Mouse (Mus musculus) forebrain, postnatal 0 days (tissue): Measurements from ENCODE around the gene Pradc1. TPM values are rescaled to one million over a fixed set of nuclear protein-coding genes. Genes with fewer than 3 reads are reported as not detected.
"Not testable (repeated sequence)": the region's sequence is repeated elsewhere in the genome, so short reads cannot be mapped to it uniquely, and the experiment has no call there.

Source experiments
- ATAC-seq: fragments of 200-750 bp; cut with Nextera tagmentation; 2 replicates; pipeline ENCODE4 v1.8.0; 2017; ENCODE audit warnings: mild to moderate bottlenecking, moderate library complexity
- DNase-seq: peaks from one replicate; pipeline ENCODE4 v3.0.0-alpha.2; 2015
- H3K27ac ChIP-seq: fragments of 300-500 bp; sonication (generic); 2 replicates; pipeline ENCODE4 v1.5.1; 2014; ENCODE audit warnings: low read depth, mild to moderate bottlenecking, antibody characterized with exemption, low read length, moderate library complexity, mixed read lengths
- H3K27me3 ChIP-seq: fragments of 300-500 bp; sonication (generic); 2 replicates; pipeline ENCODE4 v1.6.1; 2014; ENCODE audit warnings: mild to moderate bottlenecking, low read length, mixed read lengths; ENCODE audit not compliant: insufficient read depth
- H3K36me3 ChIP-seq: fragments of 300-500 bp; sonication (generic); 2 replicates; pipeline ENCODE4 v1.6.1; 2014; ENCODE audit warnings: mild to moderate bottlenecking, moderate library complexity; ENCODE audit not compliant: insufficient read depth
- H3K4me1 ChIP-seq: fragments of 300-500 bp; sonication (generic); 2 replicates; pipeline ENCODE4 v1.6.1; 2014; ENCODE audit warnings: antibody characterized with exemption; ENCODE audit not compliant: insufficient read depth
- H3K4me2 ChIP-seq: fragments of 300-500 bp; sonication (generic); 2 replicates; pipeline ENCODE4 v1.6.1; 2014; ENCODE audit warnings: low read depth, mild to moderate bottlenecking, moderate library complexity
- H3K4me3 ChIP-seq: fragments of 300-500 bp; sonication (generic); 2 replicates; pipeline ENCODE4 v1.5.1; 2014; ENCODE audit warnings: low read depth, low read length, mixed read lengths
- H3K9ac ChIP-seq: fragments of 300-500 bp; sonication (generic); 2 replicates; pipeline ENCODE4 v1.6.1; 2014; ENCODE audit warnings: mild to moderate bottlenecking
- H3K9me3 ChIP-seq: fragments of 300-500 bp; sonication (generic); 2 replicates; pipeline ENCODE4 v1.6.1; 2016; ENCODE audit warnings: low read length
- CTCF ChIP-seq: sonication (generic); IDR thresholded peaks from 2 replicates; pipeline ENCODE4 v1.5.1; 2016; ENCODE audit warnings: antibody characterized with exemption, control low read depth, low read depth
- WGBS: fragments of 180-500 bp; shearing (Covaris S2); extraction: QIAGEN DNeasy Blood & Tissue Kit; methylation state at CpG from one replicate; pipeline ENCODE4 v1.1.7; 2014; 5-methylcytosine and 5-hydroxymethylcytosine counted together
- polyA plus RNA-seq: library from polyadenylated mRNA; unstranded; fragments of >200 nt; fragmentation: Nextera tagmentation; extraction: Ambion mirVana; gene quantifications from 2 replicates; pipeline ENCODE4 v1.2.1, GENCODE M21; 2015
- total RNA-seq: library from RNA; depleted of rRNA; stranded (reverse); fragments of >200 nt; gene quantifications from 2 replicates; pipeline ENCODE4 v1.2.3, GENCODE M21; 2014

Gene Pradc1
- total and polyA plus RNA-seq, 2 experiments from 2014 or later, result 7.1 to 31.3 TPM

GRCm38 (mm10) chr6:85452411-85452665 lies 568 bp upstream of the Pradc1 start:
- Histone ChIP-seq H3K9me3 (no peaks in the 10 kb centered on the region), H3K27ac (peak overlapping the region; percentile 94), H3K27me3 (no peaks in the 10 kb centered on the region), H3K4me3 (peak overlapping the region; percentile 82), H3K4me2 (peak overlapping the region; percentile 93), H3K36me3 (no peaks in the 10 kb centered on the region), H3K4me1 (peaks cover 24% of the 10 kb centered on the region), H3K9ac (peak overlapping the region; percentile 66)
- 0% methylated on average over 15 of the region's 15 CpGs for WGBS
- TF ChIP-seq CTCF, result no peak
- no peak for DNase-seq
- ATAC-seq, result peak; percentile 5

DNA sequence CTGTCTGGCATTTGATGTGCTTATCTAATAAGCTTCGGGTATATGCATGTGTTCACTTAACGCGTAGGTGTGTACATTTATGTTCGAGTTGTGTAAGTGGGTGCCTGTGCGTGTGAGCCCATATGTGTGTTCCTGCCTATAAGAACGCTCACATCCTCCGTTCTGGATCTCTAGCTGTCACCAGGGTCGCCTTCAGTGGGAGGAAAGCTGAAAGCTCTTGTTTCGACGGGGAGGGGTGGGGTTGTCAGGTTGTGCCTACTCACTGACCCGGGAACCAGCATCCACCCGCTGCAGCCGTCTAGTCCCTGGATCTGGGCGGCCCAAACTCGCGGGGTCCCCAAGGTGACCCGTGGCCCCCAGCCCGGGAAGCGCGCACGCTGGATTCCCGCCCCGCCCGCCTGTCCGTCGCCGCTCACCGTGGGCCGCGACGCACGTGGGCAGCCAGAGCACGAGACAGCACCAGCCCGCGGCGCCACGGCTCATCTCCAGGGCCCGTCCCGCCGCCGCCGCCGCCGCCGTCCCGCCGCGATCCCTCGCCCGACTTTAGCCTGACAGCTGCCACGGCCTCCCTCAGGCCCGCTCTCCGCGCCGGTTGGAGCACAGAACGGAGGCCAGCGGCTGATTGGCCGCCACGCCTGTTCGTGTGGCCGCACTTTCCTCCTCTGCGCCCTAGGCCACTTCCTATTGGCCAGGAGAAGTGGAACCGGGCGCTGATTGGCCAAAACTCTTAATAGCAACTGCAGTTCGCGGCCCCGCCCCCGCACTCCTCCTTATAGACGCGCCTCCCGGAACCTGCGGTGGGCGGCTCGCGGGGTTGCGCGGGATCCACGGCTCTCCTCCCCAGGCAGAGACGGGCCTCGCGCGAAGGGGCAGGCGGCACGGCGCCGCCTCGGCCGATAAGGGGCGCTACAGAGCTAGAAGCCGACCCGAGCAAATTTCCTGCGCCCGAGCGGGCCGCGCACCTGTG lies 790 bp downstream of the Pradc1 start, which contains the start of gene Cct7:
TSS of gene Cct7 (plus strand) at position 818 of the 967 bp plus-strand sequence.
- WGBS, result 4% methylated on average over 85 of the region's 96 CpGs
- peak within 1 kb of the TSS; percentile 93 for H3K4me2 ChIP-seq
- peak; percentile 99 for DNase-seq
- no peaks in the 10 kb centered on the region for H3K9me3 ChIP-seq
- H3K27me3 ChIP-seq, result no peaks in the 10 kb centered on the region
- TF ChIP-seq CTCF, result peak; percentile 74
- H3K9ac ChIP-seq, result peak within 1 kb of the TSS; percentile 66
- ATAC-seq, result peak; percentile 93
- peak within 1 kb of the TSS; percentile 82 for H3K4me3 ChIP-seq
- H3K4me1 ChIP-seq, result peaks cover 24% of the 10 kb centered on the region
- peak within 1 kb of the TSS; percentile 94 for H3K27ac ChIP-seq
- H3K36me3 ChIP-seq, result peaks cover 7% of the 10 kb centered on the region; the same call in 1 of the 2 replicates

DNA sequence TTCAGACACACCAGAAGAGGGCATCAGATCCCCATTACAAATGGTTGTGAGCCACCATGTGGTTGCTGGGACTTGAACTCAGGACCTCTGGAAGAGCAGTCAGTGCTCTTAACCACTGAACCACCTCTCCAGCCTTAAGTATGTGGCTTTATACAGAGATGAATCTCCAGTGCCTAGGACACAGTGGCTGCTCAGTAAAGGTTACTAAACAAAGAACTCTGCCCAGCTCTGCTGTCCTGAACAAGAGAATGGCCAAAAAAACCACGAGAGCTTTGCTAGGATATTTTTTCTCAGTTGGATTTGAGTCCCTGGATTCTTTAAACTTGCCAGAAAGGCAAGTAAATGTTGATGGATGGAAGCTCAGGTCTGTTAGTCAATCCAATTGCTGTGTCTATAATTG lies 1.6 kb downstream of the Pradc1 start:
- peak overlapping the region; percentile 93; the same call in 1 of the 2 replicates for H3K4me2 ChIP-seq
- not testable (repeated sequence) for ATAC-seq

DNA sequence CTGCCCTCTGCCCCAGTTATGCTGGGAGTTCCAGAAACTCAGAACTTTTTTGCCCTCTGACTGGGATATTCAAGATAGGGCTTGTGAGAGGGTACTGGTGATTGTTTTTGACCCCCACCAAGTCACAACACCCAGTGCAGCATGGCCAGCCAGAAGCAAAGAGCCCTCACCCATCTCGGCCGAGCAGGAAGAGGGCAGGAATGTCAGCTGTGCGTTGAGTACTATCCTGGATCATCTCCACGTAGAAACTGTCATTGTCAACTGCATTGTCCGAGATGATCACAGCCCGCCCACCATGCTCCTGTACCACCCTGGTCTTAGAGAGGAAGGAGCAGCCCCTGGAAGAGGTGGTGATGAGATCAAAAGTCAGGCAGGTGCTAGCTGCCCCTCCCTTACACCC lies 4.4 kb downstream of the Pradc1 start:
- 89% methylated on average over 6 of the region's 6 CpGs for WGBS
- H3K4me2 ChIP-seq, result no peak overlapping the region
- no peak for TF ChIP-seq CTCF
- no peaks in the 10 kb centered on the region for H3K4me1 ChIP-seq
- H3K9me3 ChIP-seq, result no peaks in the 10 kb centered on the region
- ATAC-seq, result no peak
- H3K9ac ChIP-seq, result no peak overlapping the region
- peaks cover 19% of the 10 kb centered on the region for H3K36me3 ChIP-seq
- no peak overlapping the region for H3K4me3 ChIP-seq
- H3K27me3 ChIP-seq, result no peaks in the 10 kb centered on the region
- no peak overlapping the region for H3K27ac ChIP-seq
- no peak for DNase-seq

More for the DNA sequence above, 1.6 kb downstream of the Pradc1 start:
- peaks cover 22% of the 10 kb centered on the region for H3K4me1 ChIP-seq
- H3K9me3 ChIP-seq, H3K27ac ChIP-seq, DNase-seq, H3K9ac ChIP-seq, H3K27me3 ChIP-seq, H3K36me3 ChIP-seq, H3K4me3 ChIP-seq: not testable (repeated sequence)
- 50% methylated on average over 1 of the region's 1 CpGs for WGBS

- Histone ChIP-seq H3K9ac (no peak overlapping the region), H3K4me2 (no peak overlapping the region), H3K4me3 (no peak overlapping the region), H3K4me1 (no peaks in the 10 kb centered on the region), H3K36me3 (peaks cover 37% of the 10 kb centered on the region), H3K9me3 (no peaks in the 10 kb centered on the region), H3K27me3 (no peaks in the 10 kb centered on the region), H3K27ac (no peak overlapping the region)
- 79% methylated on average over 5 of the region's 5 CpGs for WGBS
- DNase-seq (no peak), ATAC-seq (no peak)
- no peak for TF ChIP-seq CTCF
Measured at GRCm38 (mm10) chr6:85445286-85445685, 6.5 kb downstream of the Pradc1 start.

GRCm38 (mm10) chr6:85444266-85444965 lies 7.4 kb downstream of the Pradc1 start:
- Histone ChIP-seq H3K36me3 (peaks cover 46% of the 10 kb centered on the region), H3K4me3 (no peak overlapping the region), H3K4me2 (no peak overlapping the region), H3K4me1 (no peaks in the 10 kb centered on the region), H3K27ac (no peak overlapping the region), H3K9ac (no peak overlapping the region), H3K9me3 (no peaks in the 10 kb centered on the region), H3K27me3 (no peaks in the 10 kb centered on the region)
- TF ChIP-seq CTCF, result no peak
- 90% methylated on average over 8 of the region's 8 CpGs for WGBS
- ATAC-seq, result no peak
- DNase-seq, result no peak
